Mouse (Mus musculus) testis, postnatal 14 days (tissue): Measurements from ENCODE around the gene Fbxl17.

Experiments
- DNase-seq: peaks from one replicate; pipeline ENCODE4 v3.0.0; 2021; ENCODE audit warnings: low spot score

The Fbxl17 gene

GRCm38 (mm10) chr17:63209151-63209550 lies 290.7 kb downstream of the Fbxl17 start:
- DNase-seq = no peak

GRCm38 (mm10) chr17:63208346-63208745 lies 291.5 kb downstream of the Fbxl17 start:
- no peak for DNase-seq

GRCm38 (mm10) chr17:63207714-63208113 lies 292.1 kb downstream of the Fbxl17 start:
- no peak for DNase-seq

GRCm38 (mm10) chr17:63205316-63205715 lies 294.5 kb downstream of the Fbxl17 start:
- DNase-seq = no peak

- DNase-seq = no peak
Observed at GRCm38 (mm10) chr17:63203582-63204190, 296.1 kb downstream of the Fbxl17 start.

GRCm38 (mm10) chr17:63198703-63199102 lies 301.1 kb downstream of the Fbxl17 start:
- DNase-seq = no peak

GRCm38 (mm10) chr17:63195496-63195895 lies 304.3 kb downstream of the Fbxl17 start:
- DNase-seq = no peak

GRCm38 (mm10) chr17:63193196-63193595 lies 306.6 kb downstream of the Fbxl17 start:
- no peak for DNase-seq

- no peak for DNase-seq
Observed at GRCm38 (mm10) chr17:63191345-63191744, 308.5 kb downstream of the Fbxl17 start.

GRCm38 (mm10) chr17:63189274-63189673 lies 310.5 kb downstream of the Fbxl17 start:
- DNase-seq = no peak

- DNase-seq = no peak
Observed at GRCm38 (mm10) chr17:63185531-63185930, 314.3 kb downstream of the Fbxl17 start.

GRCm38 (mm10) chr17:63184844-63185504 lies 314.8 kb downstream of the Fbxl17 start:
- no peak for DNase-seq

GRCm38 (mm10) chr17:63183431-63183830 lies 316.4 kb downstream of the Fbxl17 start:
- DNase-seq = no peak

- DNase-seq = no peak
Observed at GRCm38 (mm10) chr17:63181661-63182060, 318.2 kb downstream of the Fbxl17 start.

GRCm38 (mm10) chr17:63180042-63180441 lies 319.8 kb downstream of the Fbxl17 start:
- no peak for DNase-seq

GRCm38 (mm10) chr17:63178331-63178730 lies 321.5 kb downstream of the Fbxl17 start:
- no peak for DNase-seq

- no peak for DNase-seq
Observed at GRCm38 (mm10) chr17:63176411-63176810, 323.4 kb downstream of the Fbxl17 start.

GRCm38 (mm10) chr17:63172697-63173096 lies 327.1 kb downstream of the Fbxl17 start:
- no peak for DNase-seq

- no peak for DNase-seq
Observed at GRCm38 (mm10) chr17:63171890-63172491, 327.8 kb downstream of the Fbxl17 start.

- no peak for DNase-seq
Observed at GRCm38 (mm10) chr17:63171264-63171663, 328.6 kb downstream of the Fbxl17 start.

- DNase-seq = no peak
Observed at GRCm38 (mm10) chr17:63168019-63168788, 331.6 kb downstream of the Fbxl17 start.

GRCm38 (mm10) chr17:63167248-63167647 lies 332.6 kb downstream of the Fbxl17 start:
- DNase-seq = no peak

GRCm38 (mm10) chr17:63166692-63167091 lies 333.1 kb downstream of the Fbxl17 start:
- DNase-seq = no peak
